15 mouse cellular contexts compared by ENCODE assay signal in genomic region chr17:26032037-26032436, GRCm38 (mm10).
"Had no signal": no experiment of that assay in that cellular context is flagged by ENCODE, and none has a peak within 500 bp of the region (broad histone marks: within the 10 kb centered on the region; RNA-seq: fewer than 3 reads in every experiment).

No protein-coding gene starts in this region.

- H3K4me1 ChIP-seq: kidney, embryonic 15.5 days; liver, embryonic 13.5 days; midbrain, embryonic 12.5 days had no signal

- DNase-seq: kidney, adult 11 months; kidney, adult 8-10 months; kidney, postnatal 10 days; kidney, postnatal 36 days; liver, embryonic 13.5 days; lung, embryonic 14.5 days; right cerebral cortex, postnatal 14 days; right cerebral cortex, postnatal 4 days; thymus, adult 2 months; thymus, postnatal 14 days; thymus, postnatal 4 days had no signal

- H3K27ac ChIP-seq: kidney, embryonic 15.5 days; liver, embryonic 13.5 days; macrophage; midbrain, embryonic 12.5 days; stomach, postnatal 0 days had no signal

- H3K4me3 ChIP-seq: kidney, embryonic 15.5 days; liver, embryonic 13.5 days; midbrain, embryonic 12.5 days had no signal
